Mouse (Mus musculus) forebrain, embryonic 11.5 days (tissue): ENCODE measurements at regions not wholly inside any gene's neighbourhood (a gene's known extent, or its start where the extent isn't known, plus 50 kb on each side); places are given as distances from the start of the nearest gene placed in this dataset.

Source experiments
- ATAC-seq: fragments of 200-750 bp; cut with Nextera tagmentation; replicated peaks from 2 replicates; pipeline ENCODE4 v1.8.0; 2017; ENCODE audit warnings: moderate TSS enrichment; ENCODE audit not compliant: low FRiP score
- DNase-seq: peaks from one replicate; pipeline ENCODE4 v3.0.0-alpha.2; 2017; ENCODE audit warnings: low spot score
- H3K27ac ChIP-seq: fragments of 300-500 bp; sonication (generic); 2 replicates; pipeline ENCODE4 v1.5.1; 2014; ENCODE audit warnings: low read depth, low read length
- H3K27me3 ChIP-seq: fragments of 300-500 bp; sonication (generic); 2 replicates; pipeline ENCODE4 v1.6.1; 2014; ENCODE audit warnings: mild to moderate bottlenecking, low read length, mixed read lengths; ENCODE audit not compliant: control insufficient read depth, insufficient read depth
- H3K36me3 ChIP-seq: fragments of 300-500 bp; sonication (generic); 2 replicates; pipeline ENCODE4 v1.6.1; 2014; ENCODE audit warnings: mild to moderate bottlenecking, low read length, moderate library complexity, mixed read lengths; ENCODE audit not compliant: control insufficient read depth, insufficient read depth
- H3K4me1 ChIP-seq: fragments of 300-500 bp; sonication (generic); replicated peaks from 2 replicates; pipeline ENCODE4 v1.6.1; 2014; ENCODE audit warnings: low read length, mixed read lengths; ENCODE audit not compliant: control insufficient read depth, insufficient read depth
- H3K4me2 ChIP-seq: fragments of 300-500 bp; sonication (generic); 2 replicates; pipeline ENCODE4 v1.6.1; 2014; ENCODE audit warnings: low read depth, mild to moderate bottlenecking, low read length, moderate library complexity, mixed read lengths; ENCODE audit not compliant: severe bottlenecking
- H3K4me3 ChIP-seq: fragments of 300-500 bp; sonication (generic); 2 replicates; pipeline ENCODE4 v1.5.1; 2014; ENCODE audit warnings: low read depth, low read length
- H3K9ac ChIP-seq: fragments of 300-500 bp; sonication (generic); 2 replicates; pipeline ENCODE4 v1.6.1; 2014; ENCODE audit warnings: low read length
- H3K9me3 ChIP-seq: fragments of 300-500 bp; sonication (generic); 2 replicates; pipeline ENCODE4 v1.6.1; 2016; ENCODE audit warnings: low read length, mixed read lengths; ENCODE audit not compliant: control insufficient read depth
- WGBS: fragments of 180-500 bp; shearing (Covaris S2); extraction: QIAGEN DNeasy Blood & Tissue Kit; methylation state at CpG from one replicate; pipeline ENCODE4 v1.1.7; 2014; 5-methylcytosine and 5-hydroxymethylcytosine counted together

GRCm38 (mm10) chr15:54091301-54091700 lies 206.6 kb downstream of the Gm7489 start:
- no peak for ATAC-seq

GRCm38 (mm10) chr15:54092386-54092785 lies 207.7 kb downstream of the Gm7489 start:
- H3K4me3 ChIP-seq: no peak overlapping the region
- ATAC-seq: no peak

More at GRCm38 (mm10) chr15:54091301-54091700, 206.6 kb downstream of the Gm7489 start:
- Histone ChIP-seq H3K4me2 (no peak overlapping the region), H3K36me3 (no peaks in the 10 kb centered on the region), H3K27ac (no peak overlapping the region), H3K4me3 (no peak overlapping the region), H3K9ac (no peak overlapping the region), H3K9me3 (no peaks in the 10 kb centered on the region), H3K4me1 (no peaks in the 10 kb centered on the region), H3K27me3 (no peaks in the 10 kb centered on the region)
- DNase-seq: no peak
- WGBS: 79% methylated on average over 1 of the region's 1 CpGs

GRCm38 (mm10) chr15:54097498-54097897 lies 212.8 kb downstream of the Gm7489 start:
- ATAC-seq (no peak), DNase-seq (no peak)
- Histone ChIP-seq H3K4me1 (no peaks in the 10 kb centered on the region), H3K27ac (no peak overlapping the region), H3K9ac (no peak overlapping the region), H3K36me3 (no peaks in the 10 kb centered on the region), H3K4me3 (no peak overlapping the region), H3K9me3 (no peaks in the 10 kb centered on the region), H3K27me3 (no peaks in the 10 kb centered on the region), H3K4me2 (no peak overlapping the region)
- 87% methylated on average over 2 of the region's 2 CpGs for WGBS

More at GRCm38 (mm10) chr15:54092386-54092785, 207.7 kb downstream of the Gm7489 start:
- Histone ChIP-seq H3K27ac (no peak overlapping the region), H3K9me3 (no peaks in the 10 kb centered on the region), H3K4me2 (no peak overlapping the region), H3K27me3 (no peaks in the 10 kb centered on the region), H3K36me3 (no peaks in the 10 kb centered on the region), H3K9ac (no peak overlapping the region), H3K4me1 (no peaks in the 10 kb centered on the region)
- 91% methylated on average over 3 of the region's 3 CpGs for WGBS
- DNase-seq: no peak

- no peak overlapping the region for H3K4me3 ChIP-seq
- H3K4me1 ChIP-seq: no peaks in the 10 kb centered on the region
- no peaks in the 10 kb centered on the region for H3K9me3 ChIP-seq
- no peak overlapping the region for H3K9ac ChIP-seq
- ATAC-seq (no peak), DNase-seq (no peak)
- 69% methylated on average over 2 of the region's 2 CpGs for WGBS
- no peaks in the 10 kb centered on the region for H3K36me3 ChIP-seq
- H3K27me3 ChIP-seq: no peaks in the 10 kb centered on the region
- H3K4me2 ChIP-seq: no peak overlapping the region
- no peak overlapping the region for H3K27ac ChIP-seq
Observed at GRCm38 (mm10) chr15:54112406-54112805, 227.7 kb downstream of the Gm7489 start.

- Histone ChIP-seq H3K27me3 (no peaks in the 10 kb centered on the region), H3K36me3 (no peaks in the 10 kb centered on the region), H3K4me1 (no peaks in the 10 kb centered on the region), H3K27ac (no peak overlapping the region), H3K9ac (no peak overlapping the region), H3K4me3 (no peak overlapping the region), H3K9me3 (no peaks in the 10 kb centered on the region), H3K4me2 (no peak overlapping the region)
- WGBS: 90% methylated on average over 5 of the region's 5 CpGs
- no peak for DNase-seq
- ATAC-seq: no peak
Observed at GRCm38 (mm10) chr15:54114096-54114512, 229.4 kb downstream of the Gm7489 start.

GRCm38 (mm10) chr15:54117967-54118538 lies 233.3 kb downstream of the Gm7489 start:
- DNase-seq (no peak), ATAC-seq (no peak)
- H3K4me3 ChIP-seq: no peak overlapping the region
- H3K27ac ChIP-seq: no peak overlapping the region
- H3K9ac ChIP-seq: no peak overlapping the region
- no peak overlapping the region for H3K4me2 ChIP-seq
- H3K36me3 ChIP-seq: no peaks in the 10 kb centered on the region
- H3K27me3 ChIP-seq: no peaks in the 10 kb centered on the region
- no peaks in the 10 kb centered on the region for H3K4me1 ChIP-seq
- H3K9me3 ChIP-seq: no peaks in the 10 kb centered on the region
- WGBS: 86% methylated on average over 5 of the region's 5 CpGs

GRCm38 (mm10) chr15:54120456-54120855 lies 235.8 kb downstream of the Gm7489 start:
- WGBS: 86% methylated on average over 3 of the region's 3 CpGs
- Histone ChIP-seq H3K4me3 (no peak overlapping the region), H3K4me2 (no peak overlapping the region), H3K9me3 (no peaks in the 10 kb centered on the region), H3K27me3 (no peaks in the 10 kb centered on the region), H3K27ac (no peak overlapping the region), H3K4me1 (no peaks in the 10 kb centered on the region), H3K36me3 (no peaks in the 10 kb centered on the region), H3K9ac (no peak overlapping the region)
- ATAC-seq: no peak
- no peak for DNase-seq

- ATAC-seq (no peak), DNase-seq (no peak)
- Histone ChIP-seq H3K27me3 (no peaks in the 10 kb centered on the region), H3K4me2 (no peak overlapping the region), H3K4me1 (no peaks in the 10 kb centered on the region), H3K36me3 (no peaks in the 10 kb centered on the region), H3K27ac (no peak overlapping the region), H3K9me3 (no peaks in the 10 kb centered on the region), H3K4me3 (no peak overlapping the region), H3K9ac (no peak overlapping the region)
- WGBS: 72% methylated on average over 1 of the region's 1 CpGs
Observed at GRCm38 (mm10) chr15:54164350-54164749, 279.6 kb downstream of the Gm7489 start.

- no peaks in the 10 kb centered on the region for H3K27me3 ChIP-seq
- H3K9me3 ChIP-seq: no peaks in the 10 kb centered on the region
- H3K4me1 ChIP-seq: no peaks in the 10 kb centered on the region
- H3K9ac ChIP-seq: no peak overlapping the region
- H3K4me3 ChIP-seq: no peak overlapping the region
- H3K4me2 ChIP-seq: no peak overlapping the region
- no peak for DNase-seq
- WGBS: 68% methylated on average over 3 of the region's 3 CpGs
- H3K27ac ChIP-seq: no peak overlapping the region
- ATAC-seq: no peak
- H3K36me3 ChIP-seq: no peaks in the 10 kb centered on the region
Observed at GRCm38 (mm10) chr15:54167842-54168361, 283.2 kb downstream of the Gm7489 start.
